Mouse (Mus musculus): ENCODE results near the gene Tnfsfm13.

DNA sequence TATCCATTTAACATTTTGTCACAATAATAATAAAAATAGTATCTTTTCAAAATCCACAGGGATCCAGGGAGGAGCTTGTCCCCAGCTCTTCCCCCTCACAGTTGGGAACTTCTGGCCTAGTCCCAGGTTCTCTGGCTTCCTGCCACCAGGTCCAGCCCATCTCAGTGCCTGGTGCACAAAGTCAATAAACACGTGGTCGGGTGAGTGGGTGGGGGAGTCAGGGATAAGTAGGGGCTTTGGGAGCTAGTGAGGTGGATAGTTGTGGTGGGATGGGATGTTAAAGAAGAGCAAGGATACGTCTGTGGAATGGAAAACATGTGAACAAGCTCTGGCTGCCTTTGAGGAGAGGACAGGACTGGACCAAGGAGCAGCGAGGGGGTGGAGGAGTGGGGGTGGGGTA is 9.5 kb downstream of the Tnfsfm13 start:
- TF ChIP-seq POLR2A (IDR thresholded peaks at IDR 0.05; ENCODE audit: low read depth, low read length): no peak
- TF ChIP-seq CTCF (conservative IDR thresholded peaks at IDR 0.05; ENCODE audit: insufficient read depth, insufficient read length, low read depth, low read length): no peak

All from kidney, adult 2 months (tissue).